Mouse (Mus musculus): ENCODE measurements at regions not wholly inside any gene's neighbourhood (a gene's known extent, or its start where the extent isn't known, plus 50 kb on each side); places are given as distances from the start of the nearest gene placed in this dataset.

GRCm38 (mm10) chr15:38569011-38569640 lies 1143.8 kb downstream of the 4930447A16Rik start:
- peak; percentile 16 for DNase-seq (ENCODE audit: inconsistent ontology term)

DNA sequence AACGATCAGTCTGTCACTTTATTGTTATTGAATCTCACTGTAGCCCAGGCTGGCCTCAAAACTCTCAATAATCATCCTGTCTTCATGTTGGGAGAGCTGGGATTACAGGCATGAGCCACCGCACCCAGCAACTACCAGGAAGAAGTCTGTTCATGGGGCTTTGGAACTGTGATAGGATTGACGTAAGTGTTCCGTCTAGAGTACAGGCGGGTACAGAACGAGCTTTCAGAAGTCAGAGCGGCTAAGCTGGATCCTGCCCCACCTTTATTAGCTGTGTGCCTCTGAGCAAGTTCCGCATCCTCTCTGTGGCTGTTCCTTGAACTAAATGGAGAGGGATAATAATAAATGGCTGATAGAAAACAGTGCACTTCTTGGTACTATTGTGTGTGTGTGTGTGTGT lies 1144.8 kb downstream of the 4930447A16Rik start:
- no peak for DNase-seq (ENCODE audit: inconsistent ontology term)

DNA sequence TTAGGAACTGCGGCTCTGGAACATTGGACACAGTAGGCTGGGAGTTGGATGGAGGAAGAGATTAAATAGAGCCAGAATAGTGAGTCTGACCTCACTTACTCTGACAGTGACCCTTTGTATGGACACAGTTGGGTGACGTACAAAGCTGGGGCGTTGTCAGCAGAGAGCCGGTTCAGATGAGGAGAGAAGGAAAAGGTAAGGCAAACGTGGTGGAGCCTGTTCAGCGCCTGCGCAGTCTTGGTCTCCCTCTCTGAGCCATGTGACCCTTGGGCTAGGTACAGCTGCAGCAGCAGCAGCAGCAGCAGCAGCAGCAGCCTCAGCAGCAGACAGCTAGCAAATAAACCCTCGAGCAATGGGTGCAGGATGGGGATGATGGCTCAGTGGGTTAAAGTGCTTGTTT lies 1145.4 kb downstream of the 4930447A16Rik start:
- DNase-seq (ENCODE audit: inconsistent ontology term) = no peak

DNA sequence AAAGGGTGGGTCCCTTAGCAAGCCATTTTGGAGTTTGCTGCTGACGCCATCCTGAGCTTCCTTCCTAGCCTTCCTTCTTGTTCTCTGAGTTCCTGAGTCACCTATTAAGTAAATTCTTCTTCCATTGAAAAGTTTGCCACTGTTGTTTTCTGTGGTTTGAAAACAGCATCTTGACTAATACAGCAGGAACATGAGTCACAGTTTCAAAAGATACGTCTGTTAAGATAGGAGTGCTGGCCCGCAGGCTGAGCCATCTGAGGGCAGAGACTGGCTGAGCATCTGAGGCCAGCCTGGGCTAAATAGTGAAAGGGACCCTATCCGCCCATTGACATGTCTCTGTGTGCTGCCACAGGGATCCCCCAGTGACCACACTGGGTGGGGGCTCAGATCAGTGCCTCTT lies 1147.3 kb downstream of the 4930447A16Rik start:
- DNase-seq (ENCODE audit: inconsistent ontology term) = peak; percentile 42

DNA sequence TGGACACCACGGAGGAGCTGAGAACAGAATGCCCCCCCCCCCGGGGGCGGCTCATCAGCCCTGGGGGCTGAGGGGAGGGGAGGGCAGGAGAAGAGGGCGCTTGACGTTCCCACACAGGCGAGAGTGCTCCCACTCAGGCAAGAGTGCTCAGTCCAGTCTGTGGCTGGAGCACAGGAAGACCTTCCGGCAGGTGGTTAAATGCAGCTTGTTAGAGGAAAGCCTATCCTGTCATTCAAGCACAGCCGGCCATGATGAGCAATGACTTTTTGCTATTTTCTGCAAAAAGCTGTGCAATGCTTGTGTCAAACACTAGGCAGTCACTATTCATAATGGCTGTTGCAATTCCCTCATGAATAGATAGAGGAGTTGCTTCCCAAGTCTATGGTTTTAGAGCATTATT lies 1149.1 kb downstream of the 4930447A16Rik start:
- DNase-seq (ENCODE audit: inconsistent ontology term) = no peak

DNA sequence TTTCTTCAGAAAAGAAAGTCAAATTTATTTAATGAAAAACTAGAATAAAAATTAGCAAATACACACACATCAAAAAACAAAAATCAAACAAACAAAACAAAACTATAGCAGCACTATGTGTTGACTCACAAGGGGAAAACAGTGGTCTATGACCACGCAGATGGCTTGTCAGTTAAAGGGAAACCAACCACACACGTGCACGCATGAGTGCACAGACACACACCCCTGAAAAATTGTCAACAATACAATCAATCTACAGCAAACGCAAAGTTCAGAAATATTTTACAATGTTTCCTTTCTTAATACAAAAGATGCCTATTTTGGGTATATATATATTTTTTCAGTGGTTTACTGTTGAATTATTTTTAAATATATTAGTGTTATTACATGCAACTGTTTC lies 1149.9 kb downstream of the 4930447A16Rik start:
- no peak for DNase-seq (ENCODE audit: inconsistent ontology term)

DNA sequence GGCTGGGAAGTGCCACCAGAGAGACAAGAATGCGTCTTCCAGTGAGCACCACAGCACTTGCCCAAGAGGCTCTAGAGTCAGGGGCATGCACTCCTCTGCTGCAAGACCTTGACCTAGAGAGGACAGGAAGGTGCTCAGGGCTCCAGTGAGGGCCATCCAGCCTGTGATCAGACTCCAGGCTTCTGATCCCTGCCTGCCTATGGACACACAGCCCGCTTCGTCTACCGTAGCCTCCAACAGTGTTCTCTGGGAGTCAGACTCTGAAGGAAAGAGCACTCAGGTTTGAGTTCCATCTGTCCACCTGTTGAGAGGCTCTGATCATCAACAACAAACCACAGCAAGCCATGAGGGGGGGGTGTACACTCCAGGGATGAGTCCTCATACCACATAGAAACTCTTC lies 1152.3 kb downstream of the 4930447A16Rik start:
- no peak for DNase-seq (ENCODE audit: inconsistent ontology term)

- no peak for DNase-seq (ENCODE audit: inconsistent ontology term)
These were observed 1154.1 kb downstream of the 4930447A16Rik start for GRCm38 (mm10) chr15:38579481-38579880.

- no peak for DNase-seq (ENCODE audit: inconsistent ontology term)
These were observed 1158.1 kb downstream of the 4930447A16Rik start for GRCm38 (mm10) chr15:38583500-38583899.

GRCm38 (mm10) chr15:38584425-38584824 lies 1159.1 kb downstream of the 4930447A16Rik start:
- DNase-seq (ENCODE audit: inconsistent ontology term) = no peak

GRCm38 (mm10) chr15:38585610-38586009 lies 1160.3 kb downstream of the 4930447A16Rik start:
- DNase-seq (ENCODE audit: inconsistent ontology term) = no peak

- no peak for DNase-seq (ENCODE audit: inconsistent ontology term)
These were observed 1161.2 kb downstream of the 4930447A16Rik start for GRCm38 (mm10) chr15:38586594-38586993.

DNA sequence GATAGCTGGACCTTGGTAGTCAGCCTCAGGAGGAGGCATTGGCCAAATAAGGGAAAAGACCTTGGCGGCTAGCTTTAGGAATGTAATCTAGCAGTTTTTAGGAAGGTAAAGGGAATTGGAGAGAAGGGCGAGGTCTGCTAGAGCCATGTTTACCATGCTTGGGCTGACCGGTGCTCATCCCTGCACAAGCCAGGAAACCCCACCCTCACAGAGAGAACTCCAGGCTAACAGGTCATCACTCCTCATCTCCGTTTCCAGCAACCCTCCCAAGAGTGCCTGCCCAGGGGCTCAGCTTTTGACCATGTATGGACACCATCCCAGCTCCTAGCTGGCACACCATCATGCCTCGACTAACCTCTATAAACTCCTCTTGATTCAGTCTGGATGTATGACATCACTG lies 1162.9 kb downstream of the 4930447A16Rik start:
- no peak for DNase-seq (ENCODE audit: inconsistent ontology term)

- DNase-seq (ENCODE audit: inconsistent ontology term) = no peak
These were observed 1163.7 kb downstream of the 4930447A16Rik start for GRCm38 (mm10) chr15:38589010-38589409.

- no peak for DNase-seq (ENCODE audit: inconsistent ontology term)
These were observed 1164.3 kb downstream of the 4930447A16Rik start for GRCm38 (mm10) chr15:38589675-38590074.

DNA sequence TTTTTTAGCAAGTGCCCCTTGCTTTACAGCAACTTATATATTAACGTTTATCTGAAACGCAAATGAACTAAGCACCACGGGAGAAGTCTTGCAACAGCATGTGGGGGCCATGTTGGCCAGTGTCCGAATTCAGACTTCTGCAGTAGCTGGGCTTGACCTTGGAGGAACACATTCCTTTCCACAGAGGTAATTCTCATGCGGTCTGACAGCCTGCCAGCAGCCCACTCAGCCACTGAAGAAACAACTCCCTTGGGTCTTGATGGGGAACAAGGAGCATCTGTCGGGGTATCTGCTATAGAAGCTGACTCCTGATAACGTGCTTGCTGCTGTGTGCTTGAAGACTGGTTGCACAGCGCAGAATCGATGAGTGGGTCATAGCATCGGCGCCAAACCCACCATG lies 1168.7 kb downstream of the 4930447A16Rik start:
- DNase-seq (ENCODE audit: inconsistent ontology term) = peak; percentile 66

DNA sequence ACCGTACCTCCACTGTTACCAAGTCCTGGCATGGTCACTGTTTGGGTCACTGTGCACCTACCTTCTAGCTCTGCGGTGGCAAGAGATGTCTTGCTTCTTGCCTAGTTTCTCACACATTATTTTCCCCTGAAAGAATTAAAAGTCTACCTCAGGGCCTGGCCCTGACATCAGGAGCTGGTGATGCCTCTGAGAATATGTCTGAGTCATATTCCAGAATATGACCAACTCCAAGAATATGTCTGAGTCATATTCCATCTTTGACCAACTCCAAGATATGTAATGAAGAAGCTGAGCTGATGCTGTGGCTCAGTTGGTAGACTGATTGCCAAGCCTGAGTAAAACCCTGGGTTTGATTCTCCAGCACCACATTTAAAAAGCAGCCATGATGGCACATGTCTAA lies 1169.4 kb downstream of the 4930447A16Rik start:
- DNase-seq (ENCODE audit: inconsistent ontology term) = peak; percentile 50

- no peak for DNase-seq (ENCODE audit: inconsistent ontology term)
These were observed 1170.5 kb downstream of the 4930447A16Rik start for GRCm38 (mm10) chr15:38595820-38596219.

DNA sequence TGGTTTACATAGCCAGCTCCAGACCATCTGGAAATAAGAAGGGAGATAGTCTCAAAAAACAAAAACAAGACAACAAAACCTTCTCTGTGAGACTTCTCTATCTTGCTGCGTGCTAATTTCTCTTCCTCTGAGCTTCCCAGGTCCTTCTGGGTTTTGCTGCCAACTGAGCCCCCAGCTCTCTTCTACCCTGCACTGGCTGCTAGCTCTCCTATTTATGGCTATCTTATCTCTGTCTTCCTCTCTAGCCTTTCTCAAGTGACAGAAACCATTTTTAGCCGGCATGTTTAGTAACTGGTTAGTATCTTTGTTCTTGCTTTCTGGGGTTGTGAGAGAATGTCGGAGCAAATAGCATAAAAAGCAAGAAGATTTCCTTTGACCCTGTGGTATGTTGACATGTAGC lies 1172.1 kb downstream of the 4930447A16Rik start:
- DNase-seq (ENCODE audit: inconsistent ontology term) = no peak

- DNase-seq (ENCODE audit: inconsistent ontology term) = no peak
These were observed 1176.1 kb downstream of the 4930447A16Rik start for GRCm38 (mm10) chr15:38601436-38601835.

DNA sequence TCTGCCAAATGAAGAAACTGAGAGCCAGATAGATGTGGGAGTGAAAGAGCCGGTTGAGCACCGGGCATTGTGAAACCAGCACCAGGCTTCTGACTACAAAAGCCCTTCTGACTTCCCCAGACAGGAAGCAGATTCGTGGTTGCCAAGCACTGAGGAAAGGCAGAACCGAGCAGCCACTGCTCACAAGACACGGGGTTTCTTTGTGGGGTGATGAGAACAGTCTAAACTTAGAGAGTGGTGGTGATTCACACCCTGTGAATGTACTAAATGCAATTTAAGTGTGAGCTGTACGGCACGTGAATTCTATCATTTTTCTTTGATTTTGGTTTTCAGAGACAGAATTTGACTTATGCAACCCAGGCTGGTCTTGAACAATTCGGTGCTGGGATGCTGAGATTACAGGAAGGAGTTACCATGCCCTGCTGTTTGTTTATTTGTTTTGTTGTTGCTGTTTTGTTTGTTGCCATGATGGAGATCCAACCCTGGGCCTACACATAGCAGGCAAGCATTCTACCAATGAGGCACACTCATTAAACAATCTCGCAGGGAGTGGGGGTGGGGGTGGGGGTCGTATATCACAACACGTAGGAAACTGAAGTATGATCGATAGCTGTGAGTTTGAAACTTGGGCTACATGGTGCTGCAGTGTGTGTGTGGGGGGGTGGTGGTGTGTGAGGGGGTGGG lies 1177.0 kb downstream of the 4930447A16Rik start:
- DNase-seq (ENCODE audit: inconsistent ontology term) = peak; percentile 39

- DNase-seq (ENCODE audit: inconsistent ontology term) = peak; percentile 61
These were observed 1178.6 kb downstream of the 4930447A16Rik start for GRCm38 (mm10) chr15:38603918-38604317.

GRCm38 (mm10) chr15:38607368-38607767 lies 1182.0 kb downstream of the 4930447A16Rik start:
- no peak for DNase-seq (ENCODE audit: inconsistent ontology term)
